Mouse (Mus musculus): ENCODE measurements around the gene E130114P18Rik. TPM values are rescaled to one million over a fixed set of nuclear protein-coding genes. Genes with fewer than 3 reads are reported as not detected.

Gene E130114P18Rik
- polyA plus RNA-seq, 1 experiment from 2014 or later = 2.5 TPM

DNA sequence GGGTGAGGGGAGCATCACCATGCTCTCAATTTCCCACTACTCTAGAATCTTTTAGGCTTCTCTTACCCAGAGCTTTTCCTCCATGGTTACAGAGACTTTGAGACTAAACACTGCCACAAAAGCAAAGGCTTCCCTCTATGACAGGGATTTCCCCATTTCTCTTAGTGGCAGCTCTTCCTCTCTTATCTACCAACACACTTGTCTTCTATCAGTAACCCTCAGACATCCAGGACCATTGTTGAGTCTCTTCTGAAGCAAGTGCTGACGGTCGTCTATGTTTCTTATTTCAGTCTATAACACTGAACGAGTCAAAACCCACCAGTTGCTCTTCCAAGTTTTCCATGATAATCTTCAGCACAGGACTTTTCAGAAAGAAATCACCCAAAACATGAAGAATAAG lies 137.5 kb downstream of the E130114P18Rik start:
- no peaks in the 10 kb centered on the region for H3K4me1 ChIP-seq (ENCODE audit: control insufficient read depth, insufficient read depth, low read length)
- ATAC-seq (ENCODE audit: insufficient read depth, low FRiP score) = no peak
- no peaks in the 10 kb centered on the region for H3K36me3 ChIP-seq (ENCODE audit: control insufficient read depth, insufficient read depth, low read length)
- H3K4me3 ChIP-seq (replicated peaks; ENCODE audit: low read length) = no peak overlapping the region
- H3K9me3 ChIP-seq (replicated peaks; ENCODE audit: control insufficient read depth, low read length) = no peaks in the 10 kb centered on the region
- 80% methylated on average over 3 of the region's 3 CpGs for WGBS
- no peak overlapping the region for H3K27ac ChIP-seq (ENCODE audit: low read length)
- H3K9ac ChIP-seq (ENCODE audit: low read length) = no peak overlapping the region
- H3K4me2 ChIP-seq (ENCODE audit: low read depth, low read length) = no peak overlapping the region
- H3K27me3 ChIP-seq (ENCODE audit: control insufficient read depth, insufficient read depth, low read length) = no peaks in the 10 kb centered on the region

DNA sequence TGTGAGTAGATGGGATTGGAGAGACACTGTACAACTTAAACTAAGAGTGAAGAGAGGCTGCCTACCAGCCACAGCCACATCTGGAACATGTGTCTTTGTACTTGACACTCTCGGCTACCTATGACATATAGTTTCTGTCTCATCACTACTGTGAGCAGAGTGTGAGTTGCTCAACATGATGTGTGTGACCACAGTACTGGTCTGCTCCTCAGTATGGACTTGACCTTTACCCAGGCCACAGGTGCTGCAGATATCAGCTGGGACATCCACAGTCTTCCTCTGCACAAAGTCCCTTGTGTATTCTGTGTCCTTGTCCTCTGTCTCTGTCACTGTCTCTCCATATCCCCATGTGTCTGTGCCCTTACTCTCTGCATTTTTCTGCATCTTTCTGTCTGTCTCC lies 141.3 kb downstream of the E130114P18Rik start:
- ATAC-seq (ENCODE audit: insufficient read depth, low FRiP score) = no peak
- H3K9me3 ChIP-seq (replicated peaks; ENCODE audit: control insufficient read depth, low read length) = no peaks in the 10 kb centered on the region
- no peak overlapping the region for H3K27ac ChIP-seq (ENCODE audit: low read length)
- WGBS = 92% methylated on average over 1 of the region's 1 CpGs
- no peak overlapping the region for H3K4me2 ChIP-seq (ENCODE audit: low read depth, low read length)
- no peak overlapping the region for H3K9ac ChIP-seq (ENCODE audit: low read length)
- no peaks in the 10 kb centered on the region for H3K4me1 ChIP-seq (ENCODE audit: control insufficient read depth, insufficient read depth, low read length)
- no peak overlapping the region for H3K4me3 ChIP-seq (replicated peaks; ENCODE audit: low read length)
- no peaks in the 10 kb centered on the region for H3K36me3 ChIP-seq (ENCODE audit: control insufficient read depth, insufficient read depth, low read length)
- no peaks in the 10 kb centered on the region for H3K27me3 ChIP-seq (ENCODE audit: control insufficient read depth, insufficient read depth, low read length)

DNA sequence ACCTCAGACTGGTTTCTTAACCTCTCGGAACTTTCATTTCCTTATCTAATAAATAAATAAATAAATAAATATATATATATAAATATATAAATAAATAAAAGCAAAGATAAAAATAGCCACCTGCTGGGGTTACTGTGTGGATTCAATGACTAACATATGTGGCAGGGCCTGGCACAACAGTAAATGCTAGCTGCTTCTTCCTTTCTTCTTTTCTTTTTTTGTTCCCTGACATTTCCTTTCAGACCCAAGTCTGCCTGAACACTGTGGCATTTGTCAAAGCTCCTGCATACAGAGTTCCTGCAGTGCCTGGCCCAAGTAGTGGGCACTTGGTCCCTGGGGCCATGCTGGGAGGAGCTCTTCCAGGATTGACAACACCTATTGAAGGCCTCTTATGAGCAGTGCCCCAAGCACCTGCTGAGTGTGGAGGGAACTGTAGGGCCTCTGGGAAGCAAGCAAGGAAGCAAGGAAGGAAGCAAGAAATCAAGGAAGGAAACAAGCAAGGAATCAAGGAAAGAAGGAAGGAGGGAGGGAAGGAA lies 142.1 kb downstream of the E130114P18Rik start:
- Histone ChIP-seq H3K9ac (ENCODE audit: low read length) (no peak overlapping the region), H3K4me1 (ENCODE audit: control insufficient read depth, insufficient read depth, low read length) (no peaks in the 10 kb centered on the region), H3K27ac (ENCODE audit: low read length) (no peak overlapping the region), H3K27me3 (ENCODE audit: control insufficient read depth, insufficient read depth, low read length) (no peaks in the 10 kb centered on the region), H3K9me3 (replicated peaks; ENCODE audit: control insufficient read depth, low read length) (no peaks in the 10 kb centered on the region), H3K36me3 (ENCODE audit: control insufficient read depth, insufficient read depth, low read length) (no peaks in the 10 kb centered on the region), H3K4me2 (ENCODE audit: low read depth, low read length) (no peak overlapping the region), H3K4me3 (replicated peaks; ENCODE audit: low read length) (no peak overlapping the region)
- ATAC-seq (ENCODE audit: insufficient read depth, low FRiP score) = no peak
- WGBS = 58% methylated on average over 1 of the region's 1 CpGs

GRCm38 (mm10) chr4:97635296-97635755 lies 142.6 kb downstream of the E130114P18Rik start:
- no peak overlapping the region for H3K4me2 ChIP-seq (ENCODE audit: low read depth, low read length)
- H3K4me1 ChIP-seq (ENCODE audit: control insufficient read depth, insufficient read depth, low read length) = no peaks in the 10 kb centered on the region
- no peaks in the 10 kb centered on the region for H3K27me3 ChIP-seq (ENCODE audit: control insufficient read depth, insufficient read depth, low read length)
- no peak overlapping the region for H3K27ac ChIP-seq (ENCODE audit: low read length)
- H3K36me3 ChIP-seq (ENCODE audit: control insufficient read depth, insufficient read depth, low read length) = no peaks in the 10 kb centered on the region
- H3K9me3 ChIP-seq (replicated peaks; ENCODE audit: control insufficient read depth, low read length) = no peaks in the 10 kb centered on the region
- H3K4me3 ChIP-seq (replicated peaks; ENCODE audit: low read length) = no peak overlapping the region
- WGBS = 48% methylated on average over 6 of the region's 6 CpGs
- ATAC-seq (ENCODE audit: insufficient read depth, low FRiP score) = no peak
- no peak overlapping the region for H3K9ac ChIP-seq (ENCODE audit: low read length)

GRCm38 (mm10) chr4:97628881-97629605 lies 148.8 kb downstream of the E130114P18Rik start:
- 35% methylated on average over 14 of the region's 14 CpGs for WGBS
- no peak overlapping the region for H3K9ac ChIP-seq (ENCODE audit: low read length)
- H3K27ac ChIP-seq (ENCODE audit: low read length) = no peak overlapping the region
- no peak overlapping the region for H3K4me2 ChIP-seq (ENCODE audit: low read depth, low read length)
- peak; percentile 60; the same call in 1 of the 2 replicates for ATAC-seq (ENCODE audit: insufficient read depth, low FRiP score)
- H3K36me3 ChIP-seq (ENCODE audit: control insufficient read depth, insufficient read depth, low read length) = no peaks in the 10 kb centered on the region
- no peaks in the 10 kb centered on the region for H3K27me3 ChIP-seq (ENCODE audit: control insufficient read depth, insufficient read depth, low read length)
- no peaks in the 10 kb centered on the region for H3K9me3 ChIP-seq (replicated peaks; ENCODE audit: control insufficient read depth, low read length)
- no peaks in the 10 kb centered on the region for H3K4me1 ChIP-seq (ENCODE audit: control insufficient read depth, insufficient read depth, low read length)
- H3K4me3 ChIP-seq (replicated peaks; ENCODE audit: low read length) = no peak overlapping the region

DNA sequence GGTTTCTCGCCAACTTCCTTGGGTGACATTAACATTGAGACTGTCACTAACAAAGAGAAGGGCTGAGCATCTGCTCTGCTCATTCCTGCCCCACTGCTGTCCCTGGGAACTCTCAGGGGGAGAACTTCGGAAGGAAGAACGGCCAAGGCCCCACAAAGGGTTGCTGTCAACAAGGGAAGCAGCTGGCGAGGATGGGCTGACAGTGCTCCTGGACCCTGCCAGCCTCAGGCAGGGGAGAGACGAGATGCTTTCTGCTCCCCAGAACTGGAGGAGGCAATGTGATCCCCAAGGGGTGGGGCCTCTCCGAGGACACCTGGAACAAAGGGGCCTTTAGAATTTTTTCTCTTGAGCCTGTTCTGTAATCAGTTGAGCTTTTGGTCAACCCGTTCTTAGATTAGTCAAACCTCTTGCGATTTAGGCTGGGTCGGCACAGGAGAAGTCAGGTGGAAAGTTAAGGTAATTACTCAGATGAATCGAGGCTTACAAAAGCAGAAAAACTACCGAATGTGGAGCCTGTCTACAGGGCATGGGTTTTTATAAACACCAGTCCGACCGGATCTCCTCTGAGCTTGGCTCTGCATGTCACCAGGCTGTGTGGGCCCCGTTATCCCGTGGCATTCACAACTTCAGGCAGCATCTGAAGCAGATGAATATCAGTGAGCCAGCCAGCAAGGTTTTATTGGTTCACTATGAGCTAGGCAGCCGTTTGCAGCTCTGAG lies 151.7 kb downstream of the E130114P18Rik start:
- WGBS = 37% methylated on average over 16 of the region's 16 CpGs
- no peaks in the 10 kb centered on the region for H3K4me1 ChIP-seq (ENCODE audit: control insufficient read depth, insufficient read depth, low read length)
- no peaks in the 10 kb centered on the region for H3K27me3 ChIP-seq (ENCODE audit: control insufficient read depth, insufficient read depth, low read length)
- no peaks in the 10 kb centered on the region for H3K36me3 ChIP-seq (ENCODE audit: control insufficient read depth, insufficient read depth, low read length)
- no peak overlapping the region for H3K9ac ChIP-seq (ENCODE audit: low read length)
- ATAC-seq (ENCODE audit: insufficient read depth, low FRiP score) = 0 out of 2 replicates have a peak, but pooled peaks have one; percentile 17
- H3K4me3 ChIP-seq (replicated peaks; ENCODE audit: low read length) = no peak overlapping the region
- H3K4me2 ChIP-seq (ENCODE audit: low read depth, low read length) = no peak overlapping the region
- no peaks in the 10 kb centered on the region for H3K9me3 ChIP-seq (replicated peaks; ENCODE audit: control insufficient read depth, low read length)
- no peak overlapping the region for H3K27ac ChIP-seq (ENCODE audit: low read length)

GRCm38 (mm10) chr4:97623165-97623564 lies 154.7 kb downstream of the E130114P18Rik start:
- WGBS = 75% methylated on average over 5 of the region's 5 CpGs
- no peak overlapping the region for H3K27ac ChIP-seq (ENCODE audit: low read length)
- no peak overlapping the region for H3K4me2 ChIP-seq (ENCODE audit: low read depth, low read length)
- no peaks in the 10 kb centered on the region; the same call in 1 of the 2 replicates for H3K4me1 ChIP-seq (ENCODE audit: control insufficient read depth, insufficient read depth, low read length)
- no peak overlapping the region for H3K4me3 ChIP-seq (replicated peaks; ENCODE audit: low read length)
- H3K9me3 ChIP-seq (replicated peaks; ENCODE audit: control insufficient read depth, low read length) = no peaks in the 10 kb centered on the region
- ATAC-seq (ENCODE audit: insufficient read depth, low FRiP score) = no peak
- H3K9ac ChIP-seq (ENCODE audit: low read length) = no peak overlapping the region
- no peaks in the 10 kb centered on the region for H3K36me3 ChIP-seq (ENCODE audit: control insufficient read depth, insufficient read depth, low read length)
- H3K27me3 ChIP-seq (ENCODE audit: control insufficient read depth, insufficient read depth, low read length) = no peaks in the 10 kb centered on the region

DNA sequence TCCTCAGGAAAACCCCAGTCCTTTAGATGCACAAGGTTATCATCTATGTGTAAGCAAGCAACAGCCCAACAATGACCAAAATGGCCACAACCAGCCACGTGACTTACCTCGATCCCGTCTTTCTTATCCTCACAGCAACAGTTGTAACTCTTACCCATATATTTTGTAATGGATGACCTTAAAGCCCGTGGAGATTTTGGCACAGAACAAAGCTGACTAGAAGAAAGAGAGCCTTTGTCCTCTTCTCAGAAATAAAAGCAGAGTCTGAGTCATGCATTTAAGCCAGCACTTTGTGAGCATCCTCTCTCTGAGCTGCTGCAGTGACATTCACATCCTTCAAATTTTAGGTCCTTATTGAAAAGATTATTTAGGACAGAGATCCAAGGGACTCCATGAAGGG lies 156.1 kb downstream of the E130114P18Rik start:
- H3K27me3 ChIP-seq (ENCODE audit: control insufficient read depth, insufficient read depth, low read length) = no peaks in the 10 kb centered on the region
- H3K4me1 ChIP-seq (ENCODE audit: control insufficient read depth, insufficient read depth, low read length) = no peaks in the 10 kb centered on the region; the same call in 1 of the 2 replicates
- no peak overlapping the region for H3K9ac ChIP-seq (ENCODE audit: low read length)
- H3K9me3 ChIP-seq (replicated peaks; ENCODE audit: control insufficient read depth, low read length) = no peaks in the 10 kb centered on the region
- no peak overlapping the region for H3K27ac ChIP-seq (ENCODE audit: low read length)
- H3K4me2 ChIP-seq (ENCODE audit: low read depth, low read length) = no peak overlapping the region
- ATAC-seq (ENCODE audit: insufficient read depth, low FRiP score) = no peak
- H3K4me3 ChIP-seq (replicated peaks; ENCODE audit: low read length) = no peak overlapping the region
- WGBS = 82% methylated on average over 4 of the region's 4 CpGs
- H3K36me3 ChIP-seq (ENCODE audit: control insufficient read depth, insufficient read depth, low read length) = no peaks in the 10 kb centered on the region

GRCm38 (mm10) chr4:97620409-97620808 lies 157.5 kb downstream of the E130114P18Rik start:
- no peak for ATAC-seq (ENCODE audit: insufficient read depth, low FRiP score)
- H3K9me3 ChIP-seq (replicated peaks; ENCODE audit: control insufficient read depth, low read length) = no peaks in the 10 kb centered on the region
- H3K36me3 ChIP-seq (ENCODE audit: control insufficient read depth, insufficient read depth, low read length) = no peaks in the 10 kb centered on the region
- WGBS = 92% methylated on average over 1 of the region's 1 CpGs
- H3K9ac ChIP-seq (ENCODE audit: low read length) = no peak overlapping the region
- no peak overlapping the region for H3K4me2 ChIP-seq (ENCODE audit: low read depth, low read length)
- no peaks in the 10 kb centered on the region; the same call in 1 of the 2 replicates for H3K4me1 ChIP-seq (ENCODE audit: control insufficient read depth, insufficient read depth, low read length)
- H3K27me3 ChIP-seq (ENCODE audit: control insufficient read depth, insufficient read depth, low read length) = no peaks in the 10 kb centered on the region
- H3K27ac ChIP-seq (ENCODE audit: low read length) = no peak overlapping the region
- H3K4me3 ChIP-seq (replicated peaks; ENCODE audit: low read length) = no peak overlapping the region

Data from stomach, embryonic 16.5 days (tissue).